Mouse (Mus musculus) C2C12 (cell line): Measurements from ENCODE around the gene Ppargc1a. TPM values are rescaled to one million over a fixed set of nuclear protein-coding genes. Genes with fewer than 3 reads are reported as not detected.

Experiments used
- H3K27me3 ChIP-seq: one replicate; pipeline ENCODE4 v1.6.1; 2011; ENCODE audit not compliant: control insufficient read depth, insufficient read depth, insufficient read length
- H3K36me3 ChIP-seq: one replicate; pipeline ENCODE4 v1.6.1; 2011; ENCODE audit not compliant: control insufficient read depth, insufficient read depth
- H3K4me3 ChIP-seq: one replicate; pipeline ENCODE4 v1.5.1; 2011; ENCODE audit warnings: mild to moderate bottlenecking, control low read depth; ENCODE audit not compliant: poor library complexity, insufficient read depth, severe bottlenecking
- H3K79me2 ChIP-seq: one replicate; pipeline ENCODE4 v1.6.1; 2011; ENCODE audit not compliant: control insufficient read depth, insufficient read depth
- H3K79me3 ChIP-seq: one replicate; pipeline ENCODE4 v1.6.1; 2011; ENCODE audit warnings: low read depth, control low read depth
- H3ac ChIP-seq: one replicate; pipeline ENCODE3; 2011; ENCODE audit warnings: low read depth; ENCODE audit not compliant: control insufficient read depth, insufficient read length
- CEBPB ChIP-seq: IDR thresholded peaks from one replicate; pipeline ENCODE4 v1.6.1; 2011; ENCODE audit warnings: low read depth, mild to moderate bottlenecking, control low read depth, moderate library complexity
- CTCF ChIP-seq: IDR thresholded peaks from one replicate; pipeline ENCODE4 v1.5.1; 2011; ENCODE audit not compliant: control insufficient read depth, insufficient read depth, insufficient read length
- FOSL1 ChIP-seq: IDR thresholded peaks from one replicate; pipeline ENCODE4 v1.8.0; 2011; ENCODE audit warnings: mild to moderate bottlenecking, low read length; ENCODE audit not compliant: poor library complexity, insufficient read depth, severe bottlenecking
- MAX ChIP-seq: IDR thresholded peaks from one replicate; pipeline ENCODE4 v1.6.1; 2011; ENCODE audit warnings: mild to moderate bottlenecking, control low read depth
- MYOD1 ChIP-seq: IDR thresholded peaks from one replicate; pipeline ENCODE4 v1.6.1; 2011; ENCODE audit warnings: low read depth; ENCODE audit not compliant: control insufficient read depth, insufficient read length
- MYOG ChIP-seq: IDR thresholded peaks from one replicate; pipeline ENCODE4 v1.6.1; 2011; ENCODE audit not compliant: control insufficient read depth, insufficient read length; ENCODE audit errors: extremely low read depth
- USF1 ChIP-seq: IDR thresholded peaks from one replicate; pipeline ENCODE4 v1.6.1; 2011; ENCODE audit warnings: low read depth, mild to moderate bottlenecking, control low read depth, moderate library complexity
- long read RNA-seq, 2 experiments: library from polyadenylated mRNA; unstranded; transcript quantifications; one replicate each; pipeline ENCODE4 v2.0.0; 2019 to 2020
- polyA plus RNA-seq: library from polyadenylated mRNA; unstranded; fragments of >200 nt; fragmentation: generic; extraction: Trizol; gene quantifications from one replicate; pipeline ENCODE4 v1.2.1, GENCODE M21; 2012; ENCODE audit warnings: missing spikeins

Gene Ppargc1a
- 0.25 TPM for polyA plus RNA-seq
- long read RNA-seq, experiment 1, full-length matches to known transcripts: 1 of 1 reads
- long read RNA-seq, experiment 1, partial matches to known transcripts: 0 of 1 reads
- long read RNA-seq, experiment 1, other reads (novel, unspliced or antisense): 0 of 1 reads
- long read RNA-seq, experiment 2, partial matches to known transcripts: 0 of 1 reads
- long read RNA-seq, experiment 2, other reads (novel, unspliced or antisense): 1 of 1 reads

- no peaks in the 10 kb centered on the region for H3K79me2 ChIP-seq
- TF ChIP-seq MYOG: no peak
- no peak for TF ChIP-seq CEBPB
- TF ChIP-seq USF1: no peak
- peak; percentile 39 for TF ChIP-seq MYOD1
- no peaks in the 10 kb centered on the region for H3K36me3 ChIP-seq
- no peaks in the 10 kb centered on the region for H3K27me3 ChIP-seq
- no peak within 1 kb of the TSS for H3ac ChIP-seq
- no peaks in the 10 kb centered on the region for H3K79me3 ChIP-seq
- H3K4me3 ChIP-seq: no peak within 1 kb of the TSS
Measured at GRCm38 (mm10) chr5:51567659-51568058, at the start of gene Ppargc1a. Ppargc1a (minus strand) TSS chr5:51567726.

- Histone ChIP-seq H3K27me3 (no peaks in the 10 kb centered on the region), H3K36me3 (no peaks in the 10 kb centered on the region), H3K79me3 (no peaks in the 10 kb centered on the region), H3ac (no peak overlapping the region), H3K79me2 (no peaks in the 10 kb centered on the region), H3K4me3 (no peak overlapping the region)
- TF ChIP-seq USF1: no peak
Measured at GRCm38 (mm10) chr5:51616877-51617276, 49.4 kb upstream of the Ppargc1a start.

- H3K27me3 ChIP-seq: no peaks in the 10 kb centered on the region
- H3K4me3 ChIP-seq: no peak overlapping the region
- TF ChIP-seq USF1 (no peak), MYOG (no peak), MYOD1 (no peak), MAX (no peak), CEBPB (no peak), FOSL1 (no peak), CTCF (no peak)
- H3K36me3 ChIP-seq: no peaks in the 10 kb centered on the region
- H3ac ChIP-seq: no peak overlapping the region
- no peaks in the 10 kb centered on the region for H3K79me3 ChIP-seq
- H3K79me2 ChIP-seq: no peaks in the 10 kb centered on the region
Measured at GRCm38 (mm10) chr5:51612049-51612448, 44.5 kb upstream of the Ppargc1a start.

GRCm38 (mm10) chr5:51607686-51608480 lies 40.4 kb upstream of the Ppargc1a start:
- Histone ChIP-seq H3K4me3 (no peak overlapping the region), H3K79me2 (no peaks in the 10 kb centered on the region), H3ac (no peak overlapping the region), H3K27me3 (no peaks in the 10 kb centered on the region), H3K36me3 (no peaks in the 10 kb centered on the region), H3K79me3 (no peaks in the 10 kb centered on the region)
- TF ChIP-seq USF1 (peak; percentile 85), CEBPB (no peak)

GRCm38 (mm10) chr5:51599549-51599948 lies 32.0 kb upstream of the Ppargc1a start:
- H3K27me3 ChIP-seq: no peaks in the 10 kb centered on the region
- no peak overlapping the region for H3K4me3 ChIP-seq
- no peaks in the 10 kb centered on the region for H3K79me2 ChIP-seq
- H3K79me3 ChIP-seq: no peaks in the 10 kb centered on the region
- H3K36me3 ChIP-seq: no peaks in the 10 kb centered on the region
- H3ac ChIP-seq: no peak overlapping the region
- no peak for TF ChIP-seq CTCF
- TF ChIP-seq CEBPB: no peak
- no peak for TF ChIP-seq FOSL1
- TF ChIP-seq USF1: no peak
- TF ChIP-seq MAX: no peak
- TF ChIP-seq MYOD1: no peak
- TF ChIP-seq MYOG: no peak

GRCm38 (mm10) chr5:51595644-51596043 lies 28.1 kb upstream of the Ppargc1a start:
- no peaks in the 10 kb centered on the region for H3K79me3 ChIP-seq
- TF ChIP-seq FOSL1: no peak
- no peak for TF ChIP-seq CTCF
- no peak for TF ChIP-seq MAX
- no peak for TF ChIP-seq MYOD1
- TF ChIP-seq CEBPB: no peak
- no peak for TF ChIP-seq MYOG
- no peak for TF ChIP-seq USF1

More at GRCm38 (mm10) chr5:51595644-51596043, 28.1 kb upstream of the Ppargc1a start:
- Histone ChIP-seq H3K4me3 (no peak overlapping the region), H3K36me3 (no peaks in the 10 kb centered on the region), H3ac (no peak overlapping the region), H3K79me2 (no peaks in the 10 kb centered on the region), H3K27me3 (no peaks in the 10 kb centered on the region)
